Mouse (Mus musculus) spleen, postnatal 4 days (tissue): ENCODE results near the gene Trim8.

ENCODE experiments used
- DNase-seq, 2 experiments: peaks; one replicate each; pipeline ENCODE4 v3.0.0; 2022; ENCODE audit warnings: low spot score in 2 of 2

Trim8 gene

GRCm38 (mm10) chr19:46548110-46548509, 46.6 kb downstream of the Trim8 start:
- no peak for DNase-seq

GRCm38 (mm10) chr19:46550385-46550784, 48.9 kb downstream of the Trim8 start:
- no peak for DNase-seq

GRCm38 (mm10) chr19:46552496-46552895, 51.0 kb downstream of the Trim8 start:
- no peak for DNase-seq

DNA sequence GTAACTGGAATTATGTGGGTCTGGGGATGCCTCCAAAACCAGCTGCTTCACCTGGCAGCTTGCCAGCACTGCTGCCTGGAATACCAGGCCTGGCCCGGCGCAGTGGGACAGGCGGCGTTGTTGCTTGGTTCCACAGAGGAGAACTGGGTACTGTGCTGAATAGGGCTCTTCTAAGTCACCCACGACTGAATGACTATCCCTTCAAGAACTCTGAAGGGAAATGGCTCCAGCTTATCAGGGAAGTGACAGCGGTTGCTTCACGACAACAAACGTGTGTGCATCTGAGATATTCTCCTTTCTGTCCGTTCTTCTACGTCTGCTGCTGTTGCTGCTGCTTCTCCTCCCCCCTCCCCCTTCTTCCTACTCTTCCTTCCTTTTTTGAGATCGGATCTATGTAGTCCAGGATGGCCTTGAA, 52.0 kb downstream of the Trim8 start:
- peak; percentile 36 to 75 for DNase-seq

DNA sequence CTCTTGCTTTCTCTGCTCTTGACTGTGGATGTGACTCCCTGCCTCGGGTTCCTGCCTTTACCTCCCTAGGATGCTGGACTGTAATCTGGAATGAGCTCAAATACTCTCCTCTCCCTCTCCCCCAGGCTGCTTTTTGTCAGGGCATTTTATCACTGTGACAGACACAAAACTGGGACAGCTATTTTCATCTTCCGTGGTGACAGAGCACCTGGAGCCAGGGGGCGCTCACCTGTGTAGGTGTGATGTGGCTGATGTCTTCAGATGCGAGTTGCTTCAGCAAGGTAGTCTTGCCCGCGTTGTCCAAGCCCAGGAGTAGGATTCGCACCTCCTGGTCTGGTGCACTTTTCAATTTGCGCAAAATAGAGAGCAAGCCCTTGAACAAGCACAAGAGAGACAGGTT, 56.5 kb downstream of the Trim8 start:
- no peak for DNase-seq

GRCm38 (mm10) chr19:46558631-46559030, 57.1 kb downstream of the Trim8 start:
- no peak for DNase-seq

DNA sequence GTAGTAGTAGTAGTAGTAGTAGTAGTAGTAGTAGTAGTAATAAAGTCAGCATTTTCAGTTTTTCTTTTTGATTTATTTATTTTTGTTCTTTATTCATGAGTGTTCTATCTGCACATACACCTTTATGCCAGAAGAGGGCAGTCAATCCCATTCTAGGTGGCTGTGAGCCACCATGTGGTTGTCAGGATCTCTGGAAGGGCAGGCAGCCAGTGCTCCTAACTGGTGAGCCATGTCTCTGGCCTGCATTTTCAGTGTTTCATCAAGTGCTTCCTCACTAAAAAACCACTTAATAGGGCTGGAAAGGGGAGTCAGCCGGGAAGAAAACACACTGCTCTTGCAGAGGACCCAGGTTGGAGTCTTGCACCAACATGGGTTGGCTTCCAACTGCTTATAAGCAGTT, 60.6 kb downstream of the Trim8 start:
- DNase-seq = peak; percentile 42 to 73

DNA sequence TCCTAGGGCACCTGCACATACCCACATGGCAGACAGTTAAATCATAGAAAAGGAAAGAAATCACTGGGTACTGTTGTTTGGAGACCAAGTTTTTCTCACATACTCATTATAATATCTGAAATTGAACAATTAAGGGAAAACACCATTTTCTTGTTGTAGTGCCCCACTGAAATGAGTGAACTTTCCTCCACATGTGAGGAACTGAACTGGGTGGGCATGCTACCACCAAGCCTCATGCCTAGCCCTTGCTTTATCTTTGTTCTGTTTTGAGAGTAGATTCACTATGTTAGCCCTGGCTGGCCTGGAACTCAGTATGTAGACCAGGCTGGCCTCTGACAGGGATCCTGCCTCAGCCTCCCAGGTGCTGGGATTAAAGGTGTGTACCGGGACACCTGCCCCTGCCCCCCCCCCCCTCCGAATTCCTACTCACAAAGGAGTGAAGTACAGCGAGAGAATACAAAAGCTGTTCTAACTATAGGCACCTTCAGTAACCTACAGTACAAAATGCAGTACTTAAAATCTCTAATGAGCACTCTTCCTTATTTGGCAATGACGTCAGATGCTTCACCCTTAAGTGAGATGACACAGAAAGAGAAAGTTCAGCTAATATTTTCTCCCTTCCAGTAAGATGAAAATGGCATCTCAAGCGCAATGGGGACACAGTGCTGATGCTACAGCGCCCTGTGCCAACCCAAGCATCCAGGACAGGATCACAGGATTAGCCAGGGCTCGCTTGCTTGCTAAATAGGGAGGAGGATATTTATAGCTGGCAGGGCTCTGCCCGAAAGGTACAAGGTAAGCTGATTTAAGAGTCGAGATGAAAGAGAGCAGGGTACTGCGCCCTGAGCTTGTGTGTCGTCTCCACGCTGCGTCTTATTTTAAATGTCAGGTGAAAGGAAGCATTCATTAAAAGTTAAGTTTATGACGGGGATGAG, 61.3 kb downstream of the Trim8 start:
- DNase-seq = no peak

- no peak for DNase-seq
These were observed 62.1 kb downstream of the Trim8 start for GRCm38 (mm10) chr19:46563603-46564002.

- no peak for DNase-seq
These were observed 62.6 kb downstream of the Trim8 start for GRCm38 (mm10) chr19:46564043-46564462.
